Mouse (Mus musculus): Measurements from ENCODE around the gene Tpsg1. TPM values are rescaled to one million over a fixed set of nuclear protein-coding genes. Genes with fewer than 3 reads are reported as not detected.

Tpsg1 gene
- total RNA-seq (2022): not detected

GRCm38 (mm10) chr17:25368973-25369372 lies at the start of gene Tpsg1:
Gene Tpsg1 (plus strand): TSS chr17:25369273.
- DNase-seq (ENCODE audit: low spot score in 2 of 2): no peak

- DNase-seq (ENCODE audit: low spot score in 2 of 2): no peak
These were observed 48.3 kb upstream of the Tpsg1 start for GRCm38 (mm10) chr17:25320819-25321218.

GRCm38 (mm10) chr17:25322930-25323329 lies 46.1 kb upstream of the Tpsg1 start:
- DNase-seq (ENCODE audit: low spot score in 2 of 2): no peak

GRCm38 (mm10) chr17:25332321-25332720 lies 36.8 kb upstream of the Tpsg1 start:
- DNase-seq (ENCODE audit: low spot score in 2 of 2): no peak

- no peak for DNase-seq (ENCODE audit: low spot score in 2 of 2)
These were observed 35.1 kb upstream of the Tpsg1 start for GRCm38 (mm10) chr17:25333943-25334342.

GRCm38 (mm10) chr17:25338218-25338617 lies 30.9 kb upstream of the Tpsg1 start:
- DNase-seq (ENCODE audit: low spot score in 2 of 2): no peak

- no peak for DNase-seq (ENCODE audit: low spot score in 2 of 2)
These were observed 29.1 kb upstream of the Tpsg1 start for GRCm38 (mm10) chr17:25340003-25340402.

GRCm38 (mm10) chr17:25341490-25341889 lies 27.6 kb upstream of the Tpsg1 start:
- no peak for DNase-seq (ENCODE audit: low spot score in 2 of 2)

- no peak for DNase-seq (ENCODE audit: low spot score in 2 of 2)
These were observed 23.6 kb upstream of the Tpsg1 start, which contains the start of gene Tpsab1 for GRCm38 (mm10) chr17:25345462-25345861. Gene Tpsab1 (minus strand): TSS chr17:25345562.

GRCm38 (mm10) chr17:25361291-25361690 lies 7.8 kb upstream of the Tpsg1 start:
- DNase-seq (ENCODE audit: low spot score in 2 of 2): no peak

- DNase-seq (ENCODE audit: low spot score in 2 of 2): no peak
These were observed 5.3 kb upstream of the Tpsg1 start for GRCm38 (mm10) chr17:25363726-25364125.

GRCm38 (mm10) chr17:25366005-25366404 lies 3.1 kb upstream of the Tpsg1 start, which contains the start of gene Tpsb2:
Gene Tpsb2 (plus strand): TSS chr17:25366305.
- no peak for DNase-seq (ENCODE audit: low spot score in 2 of 2)

GRCm38 (mm10) chr17:25372491-25372890 lies 3.4 kb downstream of the Tpsg1 start:
- no peak for DNase-seq (ENCODE audit: low spot score in 2 of 2)

- DNase-seq (ENCODE audit: low spot score in 2 of 2): no peak
These were observed 4.9 kb downstream of the Tpsg1 start for GRCm38 (mm10) chr17:25374011-25374410.

- no peak for DNase-seq (ENCODE audit: low spot score in 2 of 2)
These were observed 25.5 kb downstream of the Tpsg1 start for GRCm38 (mm10) chr17:25394526-25394925.

- DNase-seq (ENCODE audit: low spot score in 2 of 2): peak; percentile 42 to 51
These were observed 28.9 kb downstream of the Tpsg1 start for GRCm38 (mm10) chr17:25397804-25398519.

- no peak for DNase-seq (ENCODE audit: low spot score in 2 of 2)
These were observed 29.4 kb downstream of the Tpsg1 start for GRCm38 (mm10) chr17:25398520-25398838.

GRCm38 (mm10) chr17:25400443-25400842 lies 31.4 kb downstream of the Tpsg1 start:
- DNase-seq (ENCODE audit: low spot score in 2 of 2): no peak

GRCm38 (mm10) chr17:25401491-25401890 lies 32.4 kb downstream of the Tpsg1 start:
- no peak for DNase-seq (ENCODE audit: low spot score in 2 of 2)

GRCm38 (mm10) chr17:25402224-25402623 lies 33.2 kb downstream of the Tpsg1 start:
- DNase-seq (ENCODE audit: low spot score in 2 of 2): no peak

GRCm38 (mm10) chr17:25404190-25404589 lies 35.1 kb downstream of the Tpsg1 start:
- no peak for DNase-seq (ENCODE audit: low spot score in 2 of 2)

GRCm38 (mm10) chr17:25405224-25405895 lies 36.3 kb downstream of the Tpsg1 start:
- no peak for DNase-seq (ENCODE audit: low spot score in 2 of 2)

GRCm38 (mm10) chr17:25406011-25406441 lies 37.0 kb downstream of the Tpsg1 start:
- DNase-seq (ENCODE audit: low spot score in 2 of 2): no peak

Measured in gastrocnemius, adult 8-10 months (tissue).